Mouse (Mus musculus) monocyte, adult 5-6 weeks (primary cell): Measurements from ENCODE around the gene Stip1. TPM values are rescaled to one million over a fixed set of nuclear protein-coding genes. Genes with fewer than 3 reads are reported as not detected.
"Not testable (repeated sequence)": the region's sequence is repeated elsewhere in the genome, so short reads cannot be mapped to it uniquely, and the experiment has no call there.

Experiments used
- ATAC-seq: fragments of 153-309, 156-312 bp; replicated peaks from 2 replicates; pipeline ENCODE4 v1.8.0; 2017; ENCODE audit warnings: mild to moderate bottlenecking; ENCODE audit not compliant: low TSS enrichment, insufficient number of reproducible peaks, severe bottlenecking, poor library complexity, low FRiP score
- total RNA-seq: library from RNA; stranded (forward); fragments of 200-1000, 200-491, 200-594 nt; gene quantifications from 3 replicates; pipeline ENCODE4 v1.2.3, GENCODE M21; 2017

The Stip1 gene
- total RNA-seq, 1 experiment from 2014 or later, result 100 TPM

GRCm38 (mm10) chr19:7066828-7067342 is 27.1 kb upstream of the Stip1 start:
- ATAC-seq, result no peak

GRCm38 (mm10) chr19:7066034-7066827 is 26.5 kb upstream of the Stip1 start:
- ATAC-seq, result no peak

GRCm38 (mm10) chr19:7064571-7064970 is 24.8 kb upstream of the Stip1 start:
- ATAC-seq, result peak; percentile 81

GRCm38 (mm10) chr19:7062916-7063315 is 23.1 kb upstream of the Stip1 start:
- no peak for ATAC-seq

GRCm38 (mm10) chr19:7062110-7062509 is 22.3 kb upstream of the Stip1 start:
- ATAC-seq, result no peak

GRCm38 (mm10) chr19:7058541-7058940 is 18.8 kb upstream of the Stip1 start:
- ATAC-seq, result no peak

GRCm38 (mm10) chr19:7057722-7058207 is 18.0 kb upstream of the Stip1 start:
- peak; percentile 85 for ATAC-seq

- ATAC-seq, result no peak
These were observed 17.5 kb upstream of the Stip1 start for GRCm38 (mm10) chr19:7057126-7057721.

- peak; percentile 73 for ATAC-seq
These were observed 16.7 kb upstream of the Stip1 start, which contains the start of gene Macrod1 for GRCm38 (mm10) chr19:7056248-7057087. Gene Macrod1, plus strand, starts transcription at chr19:7056810.

- ATAC-seq, result no peak
These were observed 15.4 kb upstream of the Stip1 start for GRCm38 (mm10) chr19:7055173-7055572.

GRCm38 (mm10) chr19:7054772-7055171 is 15.0 kb upstream of the Stip1 start:
- no peak for ATAC-seq

- not testable (repeated sequence) for ATAC-seq
These were observed 13.6 kb upstream of the Stip1 start for GRCm38 (mm10) chr19:7053382-7053781.

- no peak for ATAC-seq
These were observed 4.9 kb upstream of the Stip1 start for GRCm38 (mm10) chr19:7044706-7045105.

GRCm38 (mm10) chr19:7044279-7044678 is 4.5 kb upstream of the Stip1 start:
- no peak for ATAC-seq

- ATAC-seq, result no peak
These were observed 1.4 kb upstream of the Stip1 start for GRCm38 (mm10) chr19:7041171-7041570.

GRCm38 (mm10) chr19:7040637-7041130 is 917 bp upstream of the Stip1 start:
- 0 out of 2 replicates have a peak, but pooled peaks have one; percentile 1 for ATAC-seq

- no peak for ATAC-seq
These were observed 563 bp downstream of the Stip1 start for GRCm38 (mm10) chr19:7039088-7039720.

- no peak for ATAC-seq
These were observed 5.8 kb downstream of the Stip1 start for GRCm38 (mm10) chr19:7034006-7034405.
